Mouse (Mus musculus) C2C12 (cell line): ENCODE data around the gene Ccdc36.

Experiments
- CTCF ChIP-seq: IDR thresholded peaks from one replicate; pipeline ENCODE4 v1.5.1; 2011; ENCODE audit not compliant: control insufficient read depth, insufficient read depth, insufficient read length
- USF1 ChIP-seq: IDR thresholded peaks from one replicate; pipeline ENCODE4 v1.6.1; 2011; ENCODE audit warnings: low read depth, mild to moderate bottlenecking, control low read depth, moderate library complexity

- no peak for TF ChIP-seq CTCF
- no peak for TF ChIP-seq USF1
Observed at GRCm38 (mm10) chr9:108474528-108474927, 46.2 kb upstream of the Ccdc36 start.
